Mouse (Mus musculus): ENCODE results near the gene Dll4.

GRCm38 (mm10) chr2:119289014-119289416 lies 36.6 kb upstream of the Dll4 start:
- TF ChIP-seq CTCF (IDR thresholded peaks at IDR 0.05; ENCODE audit: borderline replicate concordance, extremely low read depth, insufficient read depth, insufficient read length) (no peak), POLR2A (IDR thresholded peaks at IDR 0.05; ENCODE audit: borderline replicate concordance, extremely low read depth, insufficient read depth, insufficient read length, poor library complexity, severe bottlenecking) (no peak)

All from brain, embryonic 14.5 days (tissue).